Mouse (Mus musculus) urinary bladder, postnatal 25 days (tissue): ENCODE measurements around the gene Lrrc75a.
A peak's percentile ranks its signal among the peaks of the same experiment; 100 is the strongest.

Source experiments
- DNase-seq: peaks from one replicate; pipeline ENCODE4 v3.0.0; 2022; ENCODE audit warnings: low spot score

Gene Lrrc75a

DNA sequence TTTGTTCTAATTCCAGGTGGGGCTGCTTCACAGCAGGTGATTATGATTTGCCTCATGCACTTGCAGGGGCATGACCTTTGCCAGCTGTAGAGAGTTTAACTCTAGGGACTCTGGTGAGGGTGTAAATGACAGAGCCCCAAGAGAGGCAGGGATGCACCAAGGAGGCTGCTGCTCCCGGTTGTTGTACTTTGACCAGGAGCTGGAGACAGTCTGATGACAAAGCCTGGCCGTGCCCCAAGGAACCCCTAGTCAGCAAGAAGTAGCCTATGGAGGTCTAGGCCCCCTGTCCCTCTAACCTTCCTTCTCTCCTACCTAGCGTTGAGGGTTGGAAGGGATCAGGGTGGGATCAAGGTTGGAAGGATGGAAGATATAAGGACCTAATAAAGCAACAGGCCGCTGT lies 32.9 kb downstream of the Lrrc75a start:
- no peak for DNase-seq

DNA sequence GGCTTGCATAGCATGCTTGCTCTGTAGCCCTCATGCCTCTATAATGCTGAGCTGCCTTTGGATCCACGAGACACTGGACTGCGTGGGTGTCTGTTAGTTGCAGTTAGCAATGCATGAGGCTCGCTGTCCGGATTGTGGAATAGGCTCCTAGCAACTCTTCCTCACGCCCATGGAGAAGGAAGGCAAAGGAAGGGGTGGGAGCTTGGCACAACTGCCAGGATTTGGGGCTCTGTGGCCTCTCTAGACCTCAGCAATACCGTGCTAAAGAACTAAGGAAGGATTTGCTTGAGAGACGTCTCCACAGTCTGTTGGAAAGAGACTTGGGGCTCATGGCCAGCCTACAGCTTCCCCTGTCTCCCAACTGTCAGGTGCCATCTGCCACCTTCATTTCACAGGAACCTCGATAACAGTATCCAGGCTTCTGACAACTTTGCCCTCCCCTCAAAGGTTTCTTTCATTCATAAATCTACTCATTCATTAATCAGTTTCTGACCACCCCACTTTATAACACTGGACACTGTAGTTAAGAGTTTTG lies 33.4 kb downstream of the Lrrc75a start:
- DNase-seq: no peak

DNA sequence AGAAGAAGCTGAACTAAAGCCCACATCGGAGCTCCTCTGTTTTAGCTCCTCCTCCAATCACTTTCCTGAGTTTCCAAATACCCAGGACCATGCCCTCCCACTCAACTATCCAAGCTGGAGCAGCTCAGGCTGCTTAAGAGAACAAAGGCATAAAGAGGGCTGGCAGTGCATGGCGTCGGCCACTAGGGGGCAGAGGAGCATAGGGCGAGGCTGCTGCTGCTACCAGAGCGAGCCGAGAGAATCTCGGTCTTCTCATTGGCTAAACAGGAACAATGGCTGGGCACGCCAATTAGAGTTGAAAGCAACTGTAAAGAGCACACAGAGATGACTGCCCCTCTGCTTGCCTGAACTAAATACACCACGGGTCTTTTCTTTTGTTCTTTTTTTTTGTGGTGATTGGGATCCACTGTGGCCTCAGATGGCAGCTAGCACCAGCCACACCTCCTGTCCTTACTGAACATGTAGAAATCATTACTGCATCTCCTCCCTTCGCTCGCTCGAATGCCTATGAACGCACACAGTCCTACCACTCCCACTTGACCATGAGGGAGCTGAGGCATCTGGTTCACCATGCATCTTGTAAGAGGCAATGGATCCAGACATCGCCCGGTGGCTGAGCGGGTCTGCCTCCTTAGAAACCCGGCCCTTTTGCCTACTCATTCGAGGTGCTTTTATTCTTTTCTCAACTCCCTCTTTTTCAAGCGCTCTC lies 34.5 kb downstream of the Lrrc75a start:
- DNase-seq: peak; percentile 94

DNA sequence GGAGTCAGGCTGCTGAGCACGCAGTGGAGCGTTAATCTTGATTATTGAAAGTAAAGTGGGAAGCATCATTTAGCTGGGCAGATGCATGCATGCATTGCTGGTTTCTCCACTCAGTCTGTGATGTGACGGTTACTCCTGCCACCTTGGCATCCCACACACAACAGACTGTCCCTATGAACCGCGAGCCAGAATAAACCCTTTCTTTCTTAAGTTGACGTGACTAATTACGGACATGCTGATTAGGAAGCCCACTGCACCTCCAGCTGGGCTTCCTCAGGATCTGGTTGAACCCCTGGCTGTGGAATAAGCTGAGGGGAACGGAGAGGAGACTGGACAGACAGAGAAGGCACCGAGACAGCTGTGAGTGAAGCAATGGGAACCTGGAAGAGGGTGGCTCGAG lies 35.7 kb downstream of the Lrrc75a start:
- no peak for DNase-seq

DNA sequence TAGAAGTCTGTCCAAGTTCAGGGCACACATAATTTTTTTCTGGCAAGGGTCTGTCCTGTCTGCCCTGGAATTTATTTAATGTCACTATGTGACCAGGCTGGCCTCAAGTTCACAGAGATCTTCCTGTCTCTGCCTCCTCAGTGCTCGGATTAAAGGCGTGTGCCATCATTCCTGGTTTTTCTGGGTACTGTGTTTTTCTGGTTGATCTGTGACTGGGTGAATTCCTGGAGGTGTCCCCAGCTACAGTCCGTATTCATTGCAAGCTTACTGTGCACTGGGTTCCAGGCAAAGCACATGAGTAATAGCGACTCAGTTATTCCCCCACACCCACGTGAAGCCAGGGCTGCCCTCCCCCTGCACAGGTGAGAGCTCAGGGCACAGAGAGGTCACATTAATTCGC lies 38.0 kb downstream of the Lrrc75a start:
- no peak for DNase-seq

DNA sequence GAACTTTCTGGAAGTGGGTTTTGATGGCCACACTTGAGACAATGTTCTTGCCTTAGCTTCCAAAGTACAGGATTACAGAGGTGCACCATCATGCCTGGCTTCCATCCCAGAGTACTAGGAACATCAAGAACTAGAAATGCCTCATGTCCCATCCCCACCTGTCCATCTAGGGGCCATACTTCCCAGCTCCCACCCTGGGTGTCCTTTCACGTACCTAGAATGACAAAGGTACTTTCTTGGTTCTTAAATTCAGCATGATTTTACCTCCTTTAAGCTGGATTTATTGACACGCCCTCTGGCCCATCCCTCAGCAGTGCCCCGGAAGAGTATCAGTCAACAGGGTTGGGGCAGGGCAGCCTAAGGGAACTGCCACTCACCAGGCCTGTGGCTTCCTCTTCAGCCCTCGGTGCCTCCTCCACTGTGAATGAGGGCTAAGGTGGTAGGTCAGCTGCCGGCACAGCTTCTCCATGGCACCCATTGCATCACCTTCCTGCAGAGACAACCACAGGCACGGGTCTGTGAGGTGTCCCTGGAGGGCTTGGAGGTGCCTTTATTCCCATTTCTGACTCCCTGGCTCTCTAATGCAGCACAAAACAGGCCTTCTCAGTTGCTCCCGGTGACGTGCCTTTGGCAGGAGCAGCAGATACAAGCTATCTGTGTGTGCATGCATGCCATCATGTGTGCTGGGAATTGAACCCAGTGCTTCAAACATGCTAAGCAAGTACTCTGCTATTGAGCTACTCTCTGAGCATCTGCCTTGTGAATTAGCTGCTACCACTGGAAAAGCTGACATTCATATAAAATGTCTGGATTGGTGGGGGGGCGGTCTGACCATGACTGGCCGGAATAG lies 39.3 kb downstream of the Lrrc75a start:
- DNase-seq: no peak

DNA sequence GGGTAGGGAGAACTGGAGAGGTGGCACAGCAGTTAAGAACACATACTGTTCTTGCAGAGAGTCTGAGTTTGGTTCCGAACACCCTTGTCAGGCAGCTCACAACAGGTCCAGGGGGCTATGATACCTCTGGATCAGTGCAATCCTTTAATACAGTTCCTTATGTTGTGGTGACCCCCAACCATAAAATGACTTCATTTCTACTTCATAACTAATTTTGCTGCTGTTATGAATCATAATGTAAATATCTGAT lies 40.4 kb downstream of the Lrrc75a start:
- DNase-seq: no peak

DNA sequence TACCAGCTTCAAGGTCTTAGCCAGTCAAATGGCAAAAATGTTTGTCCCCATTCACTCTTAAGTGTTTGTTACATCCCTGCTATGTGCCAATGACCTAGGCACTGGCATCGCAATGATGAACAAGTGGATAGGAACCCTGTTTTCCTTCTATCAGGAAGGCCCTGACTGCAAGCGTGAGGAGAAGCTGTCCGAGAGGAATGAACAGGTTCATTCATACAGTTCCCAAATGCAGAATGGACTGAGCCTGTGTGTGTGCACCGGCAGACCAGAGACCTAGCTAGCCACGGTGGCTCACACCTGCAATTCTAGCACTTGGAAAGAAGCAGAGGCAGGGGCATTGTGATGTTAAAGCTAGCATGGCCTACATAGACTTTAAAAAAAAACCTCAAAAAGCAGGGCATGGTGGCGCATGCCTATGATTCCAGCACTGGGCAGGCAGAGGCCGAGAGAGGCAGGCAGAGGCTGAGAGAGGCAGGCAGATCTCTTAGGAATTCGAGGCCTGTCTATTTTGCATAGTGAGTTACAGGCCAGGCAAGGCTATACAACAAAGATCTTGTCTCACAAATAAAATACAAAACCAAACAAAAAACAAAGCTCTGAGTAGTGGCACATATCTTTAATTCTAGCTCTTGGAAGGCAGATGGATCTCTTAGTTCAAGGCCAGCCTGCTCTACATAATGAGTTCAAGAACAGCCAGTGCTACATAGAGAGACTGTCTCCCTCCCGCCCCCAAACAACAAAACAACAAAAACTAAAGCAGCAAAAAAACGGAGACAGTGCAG lies 41.0 kb downstream of the Lrrc75a start:
- no peak for DNase-seq

DNA sequence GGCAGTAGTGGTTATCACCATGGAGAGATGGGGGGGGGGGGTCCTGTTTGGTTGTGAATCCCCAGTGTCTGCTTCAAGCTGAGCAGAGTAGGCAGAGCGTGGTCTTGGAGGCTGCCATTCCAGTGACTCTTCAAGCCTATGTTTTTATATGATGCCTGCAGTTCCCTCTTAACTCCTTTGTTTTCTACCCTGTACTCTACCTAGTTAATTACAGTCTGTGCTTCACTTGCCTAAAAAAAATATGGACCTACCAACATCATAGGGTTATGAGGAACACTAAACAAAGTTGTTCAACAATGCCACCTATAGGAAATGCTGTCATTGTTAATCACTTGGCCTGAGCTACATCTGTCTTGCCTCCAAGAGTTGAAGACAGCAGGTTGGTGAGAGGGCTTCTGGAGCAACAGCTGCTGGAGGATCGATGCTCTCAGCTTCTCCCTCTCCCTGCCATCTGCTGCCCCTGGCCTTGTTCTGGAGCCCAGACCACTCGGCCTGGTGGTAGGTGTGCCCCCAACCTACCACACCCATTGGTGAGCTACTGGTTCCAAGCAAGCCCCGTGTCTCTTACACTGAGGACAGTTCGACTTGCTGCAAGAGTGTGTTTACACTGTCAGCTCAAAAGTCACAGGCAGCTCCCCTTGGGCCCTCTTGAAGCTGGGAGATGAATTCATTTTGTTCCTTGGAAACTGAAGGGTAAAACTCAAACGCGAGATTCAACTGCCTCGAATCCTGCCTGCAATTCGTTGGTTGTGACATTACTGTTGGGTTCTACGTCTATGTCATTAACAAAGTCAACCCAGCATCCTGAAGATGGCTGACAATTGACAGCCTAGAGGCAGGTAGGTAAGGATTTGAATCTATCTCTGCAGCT lies 41.8 kb downstream of the Lrrc75a start:
- DNase-seq: no peak

DNA sequence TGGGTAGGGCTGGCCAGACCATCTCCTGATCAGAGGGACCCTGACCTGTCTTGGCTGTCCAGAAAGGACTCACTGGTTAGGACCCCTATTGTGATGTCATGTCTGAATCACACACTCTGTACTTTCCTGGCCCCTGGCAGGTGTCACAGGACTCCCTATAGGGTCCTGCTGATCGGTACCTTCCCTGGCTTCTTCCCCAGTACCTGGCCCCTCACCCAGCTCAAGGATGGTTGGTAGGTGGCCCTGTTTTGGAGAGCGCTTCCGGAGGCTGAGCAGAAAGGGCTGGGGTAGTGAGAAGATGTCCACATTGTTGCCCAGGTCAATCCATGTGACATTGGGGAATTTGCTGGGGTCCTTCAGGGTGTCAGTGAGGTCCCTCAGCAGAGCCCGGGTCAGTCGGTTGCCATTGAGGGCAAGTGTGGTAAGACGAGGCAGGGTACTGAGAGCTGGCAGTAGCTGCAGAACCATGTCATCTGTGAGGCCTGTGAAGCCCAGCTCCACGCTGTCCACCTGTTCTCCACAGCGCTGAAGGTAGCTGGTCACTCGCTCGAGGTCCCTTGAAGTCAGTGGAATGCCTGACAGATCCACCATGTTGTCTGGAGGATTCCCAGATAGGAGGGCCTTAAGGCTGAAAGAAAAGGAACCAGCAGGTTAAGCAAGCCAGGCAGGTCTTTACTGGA lies 42.6 kb downstream of the Lrrc75a start:
- no peak for DNase-seq

DNA sequence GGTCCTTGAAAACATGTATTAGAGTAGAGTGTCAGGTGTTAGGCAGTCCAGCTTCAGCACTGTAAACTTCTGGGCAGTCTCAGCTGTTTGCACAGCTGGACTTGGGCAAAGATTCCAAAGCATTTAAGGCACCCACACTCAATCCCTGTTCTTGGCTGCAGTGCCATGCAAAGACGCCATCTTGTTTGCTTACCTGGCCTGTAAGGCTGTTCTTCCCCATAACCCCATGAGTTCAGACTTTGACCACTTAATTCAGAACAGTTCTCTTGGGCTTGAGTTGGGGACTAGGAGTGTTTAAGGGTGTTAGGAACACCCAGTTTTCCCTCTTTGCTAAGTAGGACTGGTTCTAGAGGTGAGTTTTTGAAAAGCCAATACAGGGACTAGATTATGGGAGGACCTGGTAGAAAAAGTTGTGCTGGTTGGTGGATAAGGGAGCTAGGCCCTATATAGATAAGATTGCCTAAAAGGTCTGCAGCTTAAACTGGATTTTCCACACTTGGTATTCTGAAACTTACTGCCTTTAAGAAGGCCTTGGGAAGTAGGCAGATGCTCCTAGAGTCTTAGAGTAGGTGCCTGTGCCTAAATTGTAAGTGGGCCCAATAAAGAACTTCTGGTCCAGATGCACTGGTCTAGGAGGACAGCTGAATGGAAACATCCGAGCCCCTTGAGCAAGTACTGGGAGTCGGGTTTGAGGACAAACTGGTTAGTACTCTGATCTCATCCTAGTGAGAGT lies 43.3 kb downstream of the Lrrc75a start:
- no peak for DNase-seq

DNA sequence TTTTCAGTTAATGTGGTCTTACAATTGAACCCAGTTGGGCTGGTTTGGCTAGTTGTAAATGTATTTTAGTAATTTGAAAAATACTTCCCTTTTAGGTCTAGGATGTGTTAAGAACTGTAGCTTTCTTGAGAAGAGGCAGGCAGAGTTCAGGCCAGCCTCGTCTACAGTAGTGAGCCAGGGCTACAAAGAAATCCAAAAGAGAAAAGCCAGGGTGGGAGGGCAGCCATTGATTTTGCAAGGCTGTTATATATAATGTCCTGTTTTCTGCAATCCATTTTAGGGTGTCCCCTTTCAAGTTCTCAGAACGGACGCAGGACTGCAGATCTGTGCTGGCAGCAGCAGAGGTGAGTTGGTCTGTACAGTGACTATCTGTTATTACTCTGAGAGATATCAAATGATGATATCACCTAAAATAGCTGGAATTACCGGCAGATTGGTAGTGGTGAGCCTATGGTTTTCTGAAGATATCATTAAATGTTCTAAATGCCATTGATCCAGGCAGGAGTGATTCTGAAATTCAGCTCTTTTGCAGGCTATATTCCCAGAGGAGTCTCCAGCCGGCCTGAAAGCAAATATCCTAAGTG lies 44.1 kb downstream of the Lrrc75a start:
- no peak for DNase-seq

DNA sequence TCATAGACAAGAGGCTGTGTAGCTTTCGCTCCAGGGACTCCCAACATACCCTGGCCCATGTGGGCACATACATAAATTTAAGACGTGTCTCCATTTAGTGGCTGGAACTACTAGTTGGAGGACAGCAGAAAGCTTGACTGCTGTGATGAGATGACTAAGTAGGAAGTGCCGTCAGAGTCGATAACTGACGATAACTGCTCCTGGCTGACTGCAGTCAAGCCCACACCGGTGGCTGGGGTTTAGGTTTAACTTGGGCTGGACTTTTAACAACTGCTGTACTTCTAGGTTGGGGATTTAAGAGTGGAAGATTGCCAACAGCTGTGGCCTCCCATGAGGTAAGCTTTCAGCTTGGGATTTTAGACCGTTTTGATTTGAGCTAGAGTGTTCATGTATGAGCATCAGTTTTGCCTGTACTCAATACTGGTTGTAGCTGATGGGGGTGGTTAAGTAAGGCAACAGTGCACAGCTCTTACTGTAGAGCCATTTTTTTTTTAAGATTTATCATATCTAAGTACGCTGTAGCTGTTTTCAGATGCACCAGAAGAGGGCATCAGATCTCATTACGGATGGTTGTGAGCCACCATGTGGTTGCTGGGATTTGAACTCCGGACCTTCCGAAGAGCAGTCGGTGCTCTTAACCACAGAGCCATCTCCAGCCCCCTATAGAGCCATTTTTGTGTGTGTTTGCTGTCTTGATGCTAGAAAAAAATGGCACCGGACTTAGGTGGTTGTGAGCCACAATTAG lies 44.8 kb downstream of the Lrrc75a start:
- no peak for DNase-seq

DNA sequence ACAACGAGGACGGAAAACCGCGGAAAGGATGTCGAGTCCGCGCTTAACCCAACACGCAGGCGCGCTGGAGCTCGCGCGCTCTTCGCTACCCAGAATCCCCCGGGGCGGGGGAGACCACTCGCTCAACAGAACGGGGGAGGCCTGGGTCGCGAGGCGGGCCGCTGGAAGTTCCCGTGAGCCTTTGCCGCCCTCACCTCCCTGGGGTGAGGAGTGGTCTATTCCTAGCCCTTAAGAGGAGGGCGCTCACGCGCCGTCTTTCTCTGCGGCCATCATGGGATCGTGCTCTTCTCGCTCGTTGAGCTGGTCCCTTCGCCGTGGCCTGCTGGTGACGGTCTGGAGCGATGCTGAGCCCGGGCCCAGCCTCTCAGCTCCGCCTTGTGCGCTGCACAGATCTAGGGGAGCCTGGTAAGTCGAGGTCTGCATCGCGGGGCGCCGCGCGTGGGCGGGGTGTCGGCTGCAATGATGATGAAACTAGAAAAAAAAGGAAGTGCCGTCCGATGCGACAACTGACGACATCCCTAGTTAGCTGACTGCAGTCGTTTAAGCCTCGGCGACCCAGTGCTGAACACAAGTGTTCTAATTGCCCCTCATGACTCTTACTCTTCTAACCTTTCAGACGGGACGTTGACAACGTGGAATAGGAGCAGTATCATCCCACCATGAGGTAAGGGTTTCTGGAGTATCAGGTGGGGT lies 45.6 kb downstream of the Lrrc75a start:
- peak; percentile 94 for DNase-seq

DNA sequence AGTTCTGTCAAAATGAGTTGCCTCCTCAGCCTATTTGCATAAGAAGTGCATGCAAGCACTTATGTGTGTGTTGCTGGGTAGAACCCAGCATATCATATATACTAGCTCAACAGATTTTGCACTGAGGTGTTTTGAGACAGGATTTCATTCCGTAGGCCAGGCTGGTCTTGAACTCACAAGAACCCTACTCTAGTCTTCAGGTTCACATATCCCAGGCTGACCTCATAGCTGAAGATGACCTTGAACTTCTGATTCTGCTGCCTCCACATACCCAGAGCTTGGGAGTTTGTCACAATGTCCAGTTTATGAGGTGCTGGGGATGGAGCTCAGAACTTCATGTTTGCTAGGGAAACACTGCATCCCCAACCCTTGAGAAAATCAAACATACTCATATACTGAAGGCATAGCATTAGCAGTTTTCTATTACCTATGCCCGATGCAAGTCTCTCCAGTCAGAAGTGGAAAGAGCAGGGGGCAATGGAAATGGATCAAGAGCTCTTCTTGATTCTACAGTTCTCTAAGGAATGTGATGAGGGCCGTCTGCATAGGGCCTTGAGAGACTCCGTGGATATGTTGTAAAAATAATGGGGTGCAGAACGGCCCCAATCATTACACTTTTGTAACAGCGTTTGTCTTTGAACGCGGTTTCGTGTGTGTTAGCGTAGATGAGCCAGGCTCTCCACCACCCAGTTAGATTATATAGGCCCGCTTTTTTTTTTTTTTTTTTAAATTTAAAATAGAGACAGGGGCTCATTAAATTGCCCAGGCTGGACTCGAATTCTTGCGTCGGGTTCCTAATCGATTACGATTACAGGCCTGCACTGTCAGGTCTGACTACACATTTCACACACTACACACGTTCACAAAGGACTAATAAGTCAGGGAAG lies 46.3 kb downstream of the Lrrc75a start:
- DNase-seq: no peak

DNA sequence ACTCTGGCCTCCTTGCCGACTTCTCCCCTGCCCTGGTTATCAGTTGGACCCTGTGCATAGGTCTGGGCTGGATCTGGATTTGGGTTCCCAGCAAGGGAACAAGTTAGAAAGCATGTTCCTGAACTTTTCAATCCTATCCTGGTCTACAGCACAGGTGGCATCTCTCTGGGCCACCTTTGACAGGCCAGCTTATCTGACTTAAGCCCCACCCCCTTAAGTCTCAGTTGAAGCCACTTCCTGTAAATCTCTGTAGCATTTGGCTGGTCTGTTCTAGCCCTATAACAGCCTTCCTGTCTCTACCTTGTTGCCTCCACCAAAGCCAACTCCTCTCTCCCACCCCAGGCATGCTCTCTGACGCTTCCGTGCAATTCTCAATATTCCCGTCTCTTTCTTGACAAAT lies 49.8 kb downstream of the Lrrc75a start:
- no peak for DNase-seq

DNA sequence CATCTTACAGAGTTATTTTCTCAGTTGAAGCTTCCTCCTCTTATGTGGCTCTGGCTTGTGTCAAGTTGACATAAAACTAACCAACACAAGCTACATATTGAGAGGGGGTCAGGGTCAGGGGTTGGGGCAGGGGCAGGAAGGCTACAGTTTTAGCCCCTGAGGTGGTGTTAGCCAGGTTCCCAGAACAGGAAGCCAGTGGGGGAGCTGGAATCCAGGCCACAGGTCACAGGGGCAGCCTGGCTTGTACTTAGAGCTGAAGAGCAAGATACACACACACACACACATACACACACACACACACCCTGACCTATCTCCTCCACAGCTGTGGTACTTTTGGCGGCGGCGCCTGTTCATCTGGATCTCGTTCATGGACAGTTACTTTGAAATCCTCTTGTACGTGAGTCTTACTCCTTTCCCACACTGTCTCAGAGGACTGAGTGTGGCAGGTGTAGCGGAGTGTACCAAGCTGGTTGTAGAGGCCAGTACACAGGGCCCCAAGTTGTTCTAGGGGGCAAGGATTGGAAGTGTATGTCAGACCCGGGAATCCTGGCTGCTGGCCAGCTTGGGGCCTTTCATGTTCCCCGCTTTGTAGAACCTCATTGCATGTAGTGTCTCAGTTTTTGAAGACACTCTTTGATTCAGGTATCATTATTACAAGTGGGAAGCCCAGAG lies 56.3 kb downstream of the Lrrc75a start:
- no peak for DNase-seq
